Mouse (Mus musculus) lung, postnatal 0 days (tissue): ENCODE measurements around the gene Gjd2.

Experiments
- CTCF ChIP-seq: IDR thresholded peaks from 2 replicates; pipeline ENCODE4 v1.5.1; 2016; ENCODE audit warnings: antibody characterized with exemption, mild to moderate bottlenecking
- EP300 ChIP-seq: IDR thresholded peaks from 2 replicates; pipeline ENCODE4 v1.6.1; 2016; ENCODE audit warnings: antibody characterized with exemption, mild to moderate bottlenecking, control low read depth

- TF ChIP-seq CTCF (no peak), EP300 (no peak)
Observed at GRCm38 (mm10) chr2:114011838-114012237, 1.6 kb downstream of the Gjd2 start.
